Mouse (Mus musculus): Measurements from ENCODE around the gene Usp18. TPM values are rescaled to one million over a fixed set of nuclear protein-coding genes. Genes with fewer than 3 reads are reported as not detected.

Gene Usp18
- polyA plus RNA-seq, 1 experiment from 2014 or later, result 1.2 TPM

DNA sequence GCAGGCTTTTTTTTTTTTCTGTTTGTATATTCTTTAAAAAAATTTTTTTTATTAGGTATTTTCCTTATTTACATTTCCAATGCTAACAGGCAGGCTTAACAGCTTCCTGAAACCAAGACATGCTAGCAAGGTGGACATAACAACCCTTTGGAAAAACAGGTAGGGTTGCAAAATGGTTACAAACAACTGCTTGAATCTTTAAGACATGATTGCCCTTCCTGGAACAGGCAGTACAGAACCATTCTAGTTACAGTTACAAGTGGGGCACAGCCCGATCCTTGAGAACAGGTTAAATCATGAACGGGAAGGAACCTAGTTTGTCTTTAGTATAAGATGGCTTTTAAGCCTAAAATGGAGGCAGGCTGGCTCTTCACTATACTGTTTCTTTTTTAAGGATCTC lies 9.3 kb upstream of the Usp18 start:
- 98% methylated on average over 2 of the region's 2 CpGs for WGBS
- no peak overlapping the region for H3K4me2 ChIP-seq (ENCODE audit: low read depth)
- no peak for ATAC-seq (ENCODE audit: insufficient read depth, low FRiP score, low TSS enrichment)
- H3K9ac ChIP-seq (ENCODE audit: low read length), result no peak overlapping the region
- no peak for DNase-seq (ENCODE audit: low spot score)
- H3K27ac ChIP-seq (ENCODE audit: low read depth, low read length), result no peak overlapping the region
- H3K9me3 ChIP-seq (ENCODE audit: control insufficient read depth, low read length), result no peaks in the 10 kb centered on the region
- no peaks in the 10 kb centered on the region for H3K4me1 ChIP-seq (ENCODE audit: control insufficient read depth, insufficient read depth, low read length)
- no peaks in the 10 kb centered on the region for H3K27me3 ChIP-seq (ENCODE audit: control insufficient read depth, insufficient read depth, low read length)
- H3K36me3 ChIP-seq (ENCODE audit: control insufficient read depth, insufficient read depth, low read length), result no peaks in the 10 kb centered on the region
- no peak overlapping the region for H3K4me3 ChIP-seq (ENCODE audit: low read depth, low read length)

DNA sequence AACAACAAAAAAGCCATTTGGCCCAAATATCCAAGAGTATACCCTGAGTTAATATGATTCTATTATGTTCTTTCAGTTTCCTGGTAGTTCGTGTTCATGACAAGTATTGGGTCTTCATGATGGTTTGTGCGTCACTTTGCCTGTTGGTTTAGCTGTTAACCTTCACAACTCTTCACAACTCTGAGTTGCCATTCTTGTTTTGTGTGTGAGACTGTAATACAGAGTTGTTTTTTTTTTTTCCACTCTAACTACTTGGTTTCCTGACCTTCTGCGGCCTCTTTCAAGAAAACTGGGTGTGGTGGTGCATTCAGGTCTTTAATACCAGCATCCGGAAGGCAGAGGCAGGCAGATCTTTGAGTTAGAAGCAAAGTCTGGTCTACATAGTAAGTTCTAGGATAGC lies 7.5 kb upstream of the Usp18 start:
- Histone ChIP-seq H3K27ac (ENCODE audit: low read depth, low read length) (no peak overlapping the region), H3K4me1 (ENCODE audit: control insufficient read depth, insufficient read depth, low read length) (no peaks in the 10 kb centered on the region), H3K36me3 (ENCODE audit: control insufficient read depth, insufficient read depth, low read length) (no peaks in the 10 kb centered on the region), H3K4me2 (ENCODE audit: low read depth) (no peak overlapping the region), H3K4me3 (ENCODE audit: low read depth, low read length) (no peak overlapping the region), H3K27me3 (ENCODE audit: control insufficient read depth, insufficient read depth, low read length) (no peaks in the 10 kb centered on the region), H3K9ac (ENCODE audit: low read length) (no peak overlapping the region), H3K9me3 (ENCODE audit: control insufficient read depth, low read length) (no peaks in the 10 kb centered on the region)
- no peak for ATAC-seq (ENCODE audit: insufficient read depth, low FRiP score, low TSS enrichment)
- 89% methylated on average over 4 of the region's 4 CpGs for WGBS
- no peak for DNase-seq (ENCODE audit: low spot score)

GRCm38 (mm10) chr6:121241780-121242179 lies 3.9 kb upstream of the Usp18 start:
- Histone ChIP-seq H3K4me1 (ENCODE audit: control insufficient read depth, insufficient read depth, low read length) (0 out of 2 replicates have a peak, but pooled peaks cover 3% of the 10 kb centered on the region), H3K9ac (ENCODE audit: low read length) (no peak overlapping the region), H3K9me3 (ENCODE audit: control insufficient read depth, low read length) (no peaks in the 10 kb centered on the region), H3K27me3 (ENCODE audit: control insufficient read depth, insufficient read depth, low read length) (no peaks in the 10 kb centered on the region), H3K36me3 (ENCODE audit: control insufficient read depth, insufficient read depth, low read length) (no peaks in the 10 kb centered on the region), H3K27ac (ENCODE audit: low read depth, low read length) (no peak overlapping the region), H3K4me2 (ENCODE audit: low read depth) (no peak overlapping the region), H3K4me3 (ENCODE audit: low read depth, low read length) (no peak overlapping the region)
- WGBS, result 90% methylated on average over 2 of the region's 2 CpGs
- DNase-seq (ENCODE audit: low spot score) (no peak), ATAC-seq (ENCODE audit: insufficient read depth, low FRiP score, low TSS enrichment) (no peak)

GRCm38 (mm10) chr6:121243161-121243560 lies 2.5 kb upstream of the Usp18 start:
- DNase-seq (ENCODE audit: low spot score) (no peak), ATAC-seq (ENCODE audit: insufficient read depth, low FRiP score, low TSS enrichment) (no peak)
- no peaks in the 10 kb centered on the region for H3K9me3 ChIP-seq (ENCODE audit: control insufficient read depth, low read length)
- 50% methylated on average over 10 of the region's 10 CpGs for WGBS
- H3K4me2 ChIP-seq (ENCODE audit: low read depth), result no peak overlapping the region
- H3K4me1 ChIP-seq (ENCODE audit: control insufficient read depth, insufficient read depth, low read length), result 0 out of 2 replicates have a peak, but pooled peaks cover 3% of the 10 kb centered on the region
- no peak overlapping the region for H3K27ac ChIP-seq (ENCODE audit: low read depth, low read length)
- H3K36me3 ChIP-seq (ENCODE audit: control insufficient read depth, insufficient read depth, low read length), result no peaks in the 10 kb centered on the region
- H3K27me3 ChIP-seq (ENCODE audit: control insufficient read depth, insufficient read depth, low read length), result no peaks in the 10 kb centered on the region
- H3K9ac ChIP-seq (ENCODE audit: low read length), result no peak overlapping the region
- no peak overlapping the region for H3K4me3 ChIP-seq (ENCODE audit: low read depth, low read length)

DNA sequence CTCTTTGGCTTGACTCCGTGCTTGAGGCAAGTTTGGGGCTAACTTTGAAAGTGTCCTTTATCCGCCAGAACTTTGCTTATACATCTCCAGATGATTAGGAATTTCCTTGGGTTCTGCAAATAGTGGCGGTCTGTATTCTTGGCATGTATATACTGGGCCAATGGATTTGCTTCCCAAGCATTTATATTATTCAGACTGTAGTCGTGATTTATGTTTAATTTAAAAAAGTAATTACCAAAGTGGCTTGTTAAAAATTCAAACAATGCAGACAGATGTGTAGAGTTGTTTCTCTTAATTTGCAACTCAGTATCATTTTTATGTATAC lies 293 bp downstream of the Usp18 start:
- whole genome bisulfite sequencing, result 23% methylated on average over 4 of the region's 4 CpGs
- DNase-seq (ENCODE audit: low spot score) (no peak), ATAC-seq (ENCODE audit: insufficient read depth, low FRiP score, low TSS enrichment) (peak; percentile 62)
- no peaks in the 10 kb centered on the region for H3K9me3 ChIP-seq (ENCODE audit: control insufficient read depth, low read length)
- peak overlapping the region; percentile 57 for H3K9ac ChIP-seq (ENCODE audit: low read length)
- 0 out of 2 replicates have a peak, but pooled peaks cover 3% of the 10 kb centered on the region for H3K4me1 ChIP-seq (ENCODE audit: control insufficient read depth, insufficient read depth, low read length)
- peak overlapping the region; percentile 56 for H3K4me3 ChIP-seq (ENCODE audit: low read depth, low read length)
- H3K36me3 ChIP-seq (ENCODE audit: control insufficient read depth, insufficient read depth, low read length), result no peaks in the 10 kb centered on the region
- no peak overlapping the region for H3K27ac ChIP-seq (ENCODE audit: low read depth, low read length)
- peak overlapping the region; percentile 60 for H3K4me2 ChIP-seq (ENCODE audit: low read depth)
- no peaks in the 10 kb centered on the region for H3K27me3 ChIP-seq (ENCODE audit: control insufficient read depth, insufficient read depth, low read length)

GRCm38 (mm10) chr6:121250406-121250805 lies 4.7 kb downstream of the Usp18 start:
- Histone ChIP-seq H3K27ac (ENCODE audit: low read depth, low read length) (no peak overlapping the region), H3K4me3 (ENCODE audit: low read depth, low read length) (no peak overlapping the region), H3K27me3 (ENCODE audit: control insufficient read depth, insufficient read depth, low read length) (no peaks in the 10 kb centered on the region), H3K9ac (ENCODE audit: low read length) (no peak overlapping the region), H3K36me3 (ENCODE audit: control insufficient read depth, insufficient read depth, low read length) (no peaks in the 10 kb centered on the region), H3K4me1 (ENCODE audit: control insufficient read depth, insufficient read depth, low read length) (no peaks in the 10 kb centered on the region), H3K9me3 (ENCODE audit: control insufficient read depth, low read length) (no peaks in the 10 kb centered on the region), H3K4me2 (ENCODE audit: low read depth) (no peak overlapping the region)
- no peak for DNase-seq (ENCODE audit: low spot score)
- WGBS, result 50% methylated on average over 1 of the region's 1 CpGs
- no peak for ATAC-seq (ENCODE audit: insufficient read depth, low FRiP score, low TSS enrichment)

GRCm38 (mm10) chr6:121251256-121251655 lies 5.5 kb downstream of the Usp18 start:
- Histone ChIP-seq H3K4me1 (ENCODE audit: control insufficient read depth, insufficient read depth, low read length) (no peaks in the 10 kb centered on the region), H3K36me3 (ENCODE audit: control insufficient read depth, insufficient read depth, low read length) (no peaks in the 10 kb centered on the region), H3K27ac (ENCODE audit: low read depth, low read length) (no peak overlapping the region), H3K9me3 (ENCODE audit: control insufficient read depth, low read length) (no peaks in the 10 kb centered on the region), H3K27me3 (ENCODE audit: control insufficient read depth, insufficient read depth, low read length) (no peaks in the 10 kb centered on the region), H3K9ac (ENCODE audit: low read length) (no peak overlapping the region), H3K4me3 (ENCODE audit: low read depth, low read length) (no peak overlapping the region), H3K4me2 (ENCODE audit: low read depth) (no peak overlapping the region)
- WGBS, result 75% methylated on average over 5 of the region's 5 CpGs
- ATAC-seq (ENCODE audit: insufficient read depth, low FRiP score, low TSS enrichment) (no peak), DNase-seq (ENCODE audit: low spot score) (no peak)

DNA sequence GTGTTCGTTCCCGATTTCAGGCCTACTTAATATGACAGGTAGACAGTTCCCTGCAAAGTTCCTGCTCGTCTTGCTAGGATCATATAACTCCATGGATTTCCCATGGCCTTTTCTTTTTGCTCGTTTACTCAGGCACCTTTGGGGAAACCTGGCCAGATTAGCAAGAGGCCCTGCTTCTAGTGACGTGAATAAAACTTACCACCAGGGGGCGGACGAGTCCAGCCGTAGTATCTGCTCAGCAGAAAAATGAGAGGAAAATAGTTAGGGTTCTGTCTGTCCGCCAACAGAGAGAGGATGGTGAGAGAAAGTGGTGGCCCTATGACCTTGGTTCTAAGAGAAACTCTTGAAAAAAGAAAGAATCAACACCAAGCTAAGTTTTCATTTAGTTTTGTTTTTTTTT lies 14.8 kb downstream of the Usp18 start:
- no peaks in the 10 kb centered on the region for H3K4me1 ChIP-seq (ENCODE audit: control insufficient read depth, insufficient read depth, low read length)
- no peaks in the 10 kb centered on the region for H3K27me3 ChIP-seq (ENCODE audit: control insufficient read depth, insufficient read depth, low read length)
- no peak overlapping the region for H3K4me3 ChIP-seq (ENCODE audit: low read depth, low read length)
- H3K36me3 ChIP-seq (ENCODE audit: control insufficient read depth, insufficient read depth, low read length), result no peaks in the 10 kb centered on the region
- no peak overlapping the region for H3K9ac ChIP-seq (ENCODE audit: low read length)
- DNase-seq (ENCODE audit: low spot score) (peak; percentile 76), ATAC-seq (ENCODE audit: insufficient read depth, low FRiP score, low TSS enrichment) (no peak)
- H3K4me2 ChIP-seq (ENCODE audit: low read depth), result no peak overlapping the region
- H3K9me3 ChIP-seq (ENCODE audit: control insufficient read depth, low read length), result no peaks in the 10 kb centered on the region
- H3K27ac ChIP-seq (ENCODE audit: low read depth, low read length), result no peak overlapping the region
- WGBS, result 37% methylated on average over 9 of the region's 9 CpGs

DNA sequence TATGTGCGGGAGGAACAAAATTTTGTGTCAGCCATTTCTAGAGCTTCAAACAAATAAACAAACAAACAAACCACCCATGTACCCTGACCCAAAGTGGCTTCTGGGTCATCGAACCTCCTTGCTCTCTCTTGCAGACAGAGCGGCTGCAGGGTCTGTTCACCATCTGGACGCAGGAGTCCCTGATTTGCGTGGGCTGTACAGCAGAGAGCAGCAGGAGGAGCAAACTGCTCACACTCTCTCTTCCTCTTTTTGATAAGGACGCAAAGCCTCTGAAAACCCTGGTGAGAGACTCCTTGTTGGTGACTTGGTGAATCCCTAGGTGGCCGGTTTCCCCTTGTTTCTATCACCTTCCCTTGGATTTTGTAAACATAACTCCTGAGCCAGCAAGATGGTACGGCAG lies 15.5 kb downstream of the Usp18 start:
- ATAC-seq (ENCODE audit: insufficient read depth, low FRiP score, low TSS enrichment) (no peak), DNase-seq (ENCODE audit: low spot score) (no peak)
- Histone ChIP-seq H3K4me1 (ENCODE audit: control insufficient read depth, insufficient read depth, low read length) (no peaks in the 10 kb centered on the region), H3K9ac (ENCODE audit: low read length) (no peak overlapping the region), H3K36me3 (ENCODE audit: control insufficient read depth, insufficient read depth, low read length) (no peaks in the 10 kb centered on the region), H3K4me2 (ENCODE audit: low read depth) (no peak overlapping the region), H3K27me3 (ENCODE audit: control insufficient read depth, insufficient read depth, low read length) (no peaks in the 10 kb centered on the region), H3K27ac (ENCODE audit: low read depth, low read length) (no peak overlapping the region), H3K4me3 (ENCODE audit: low read depth, low read length) (no peak overlapping the region), H3K9me3 (ENCODE audit: control insufficient read depth, low read length) (no peaks in the 10 kb centered on the region)
- 80% methylated on average over 8 of the region's 8 CpGs for WGBS
